Mouse (Mus musculus) skeletal muscle tissue, adult 2 months (tissue): ENCODE measurements at regions not wholly inside any gene's neighbourhood (a gene's known extent, or its start where the extent isn't known, plus 50 kb on each side); places are given as distances from the start of the nearest gene placed in this dataset.

Experiments
- DNase-seq: peaks from one replicate; pipeline ENCODE4 v3.0.0-alpha.2; 2012; ENCODE audit warnings: low read depth, low spot score

DNA sequence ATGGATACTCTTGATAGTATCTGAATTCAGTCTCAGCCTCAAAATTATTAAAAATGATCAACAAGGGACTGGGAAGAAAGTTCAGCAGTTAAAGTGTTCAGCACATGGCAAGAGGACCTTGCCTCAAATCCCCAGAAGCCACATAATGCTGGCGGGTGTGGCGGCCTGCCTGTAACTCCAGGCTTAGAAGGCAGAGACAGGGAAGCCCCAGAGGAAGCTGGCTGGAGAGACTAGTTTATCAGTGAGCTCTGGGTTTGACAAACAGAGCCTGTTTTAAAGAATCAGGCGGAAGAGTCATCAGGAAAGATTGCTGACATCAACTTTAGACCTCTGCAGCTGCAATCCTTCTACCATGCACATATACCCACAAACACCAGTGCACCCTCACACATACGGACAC, 52.1 kb upstream of the Fyn start:
- DNase-seq: peak; percentile 12

GRCm38 (mm10) chr10:39315434-39316174, 53.1 kb upstream of the Fyn start:
- no peak for DNase-seq

DNA sequence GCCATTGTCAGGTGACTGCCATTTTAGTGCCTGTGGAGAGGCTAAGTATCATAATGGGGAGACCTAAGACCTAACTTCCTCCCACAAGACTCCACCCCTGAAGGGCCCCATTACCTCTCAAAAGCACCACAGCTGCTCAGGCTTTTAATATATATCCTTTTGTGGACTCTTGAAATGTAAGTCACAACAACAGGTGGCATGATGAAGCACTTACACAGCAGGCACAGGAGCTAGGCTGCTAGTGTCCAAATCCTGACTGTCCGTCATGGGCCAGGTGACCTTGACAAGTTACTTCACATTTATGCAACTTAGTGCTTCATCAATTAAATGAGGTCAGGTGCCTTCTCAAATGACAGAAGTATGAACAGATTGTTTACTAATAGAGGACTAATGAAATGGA, 57.2 kb upstream of the Fyn start:
- DNase-seq: no peak

- DNase-seq: no peak
These were observed 60.1 kb upstream of the Fyn start for GRCm38 (mm10) chr10:39308535-39308934.

- no peak for DNase-seq
These were observed 75.8 kb upstream of the Fyn start for GRCm38 (mm10) chr10:39292703-39293496.

DNA sequence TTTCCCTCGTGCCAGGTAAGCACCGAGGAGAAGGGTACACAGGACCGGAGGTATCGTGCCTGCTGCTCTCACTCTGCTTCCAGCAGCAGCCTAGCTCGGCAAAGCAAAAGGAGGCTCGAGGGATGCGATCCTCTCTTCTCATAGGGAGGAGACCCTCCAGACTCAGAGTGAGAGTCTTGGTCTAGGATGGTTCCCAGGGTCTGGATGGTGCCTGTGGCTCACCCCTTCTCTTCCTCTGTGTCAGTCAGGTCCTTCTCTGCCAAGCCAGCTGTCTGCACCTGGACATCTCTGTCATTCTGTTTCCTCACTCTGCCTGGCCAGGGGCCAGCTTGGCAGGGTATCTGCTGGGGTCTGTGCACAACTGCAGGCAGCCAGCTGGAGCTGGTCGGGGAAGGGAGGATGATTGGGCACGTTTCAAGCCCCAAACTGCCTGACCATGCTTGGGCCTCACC, 76.9 kb upstream of the Fyn start:
- peak; percentile 28 for DNase-seq

DNA sequence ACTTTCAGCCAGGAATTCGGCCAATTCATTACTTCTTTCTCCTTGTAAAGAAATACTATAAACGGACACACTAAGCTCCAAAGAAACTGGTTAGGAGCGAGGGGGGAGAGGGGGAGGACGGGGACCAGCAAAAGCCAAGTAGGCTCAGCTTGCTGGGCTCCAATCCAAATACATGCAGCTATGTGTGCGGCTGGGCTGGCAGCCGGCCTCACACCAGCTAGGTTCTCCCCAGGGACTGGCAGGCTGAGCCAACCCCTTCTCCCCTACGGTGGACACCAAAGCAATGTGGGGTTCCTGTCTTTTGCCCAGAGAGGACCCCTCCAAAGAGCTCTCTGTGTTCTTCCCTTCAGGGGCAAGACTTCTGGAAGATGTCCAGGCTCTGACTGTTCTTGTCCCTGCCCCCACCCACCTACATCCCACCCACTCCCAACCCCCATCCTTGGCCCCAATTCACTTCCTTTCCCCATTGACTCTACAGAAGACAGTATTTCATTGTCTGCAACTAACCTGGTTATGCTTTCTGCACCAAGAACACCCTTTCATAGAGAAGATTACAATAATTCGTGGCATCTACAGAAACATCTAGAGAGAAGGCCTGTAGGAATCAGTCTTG, 77.4 kb upstream of the Fyn start:
- DNase-seq: peak; percentile 76

GRCm38 (mm10) chr10:39290245-39290644, 78.4 kb upstream of the Fyn start:
- no peak for DNase-seq

GRCm38 (mm10) chr10:39280366-39281000, 88.2 kb upstream of the Fyn start:
- peak; percentile 46 for DNase-seq

DNA sequence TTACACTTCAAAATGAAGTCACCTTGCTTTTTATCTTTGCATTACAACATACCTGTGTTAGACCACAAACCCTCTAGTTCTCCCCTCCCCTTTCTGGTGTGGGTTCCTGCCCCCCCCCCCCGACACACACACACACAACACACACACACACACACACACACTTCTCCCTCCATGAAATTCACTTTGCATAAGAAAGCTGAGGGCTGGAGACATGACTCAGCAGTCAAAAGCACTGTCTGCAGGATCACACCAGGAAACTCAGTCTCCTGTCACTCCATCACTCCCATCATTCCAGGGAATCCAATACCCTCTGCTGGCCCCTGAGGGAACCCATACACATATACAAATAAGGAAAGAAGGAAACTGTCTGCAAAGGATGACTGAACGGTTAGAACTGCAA, 94.5 kb upstream of the Fyn start:
- DNase-seq: no peak

DNA sequence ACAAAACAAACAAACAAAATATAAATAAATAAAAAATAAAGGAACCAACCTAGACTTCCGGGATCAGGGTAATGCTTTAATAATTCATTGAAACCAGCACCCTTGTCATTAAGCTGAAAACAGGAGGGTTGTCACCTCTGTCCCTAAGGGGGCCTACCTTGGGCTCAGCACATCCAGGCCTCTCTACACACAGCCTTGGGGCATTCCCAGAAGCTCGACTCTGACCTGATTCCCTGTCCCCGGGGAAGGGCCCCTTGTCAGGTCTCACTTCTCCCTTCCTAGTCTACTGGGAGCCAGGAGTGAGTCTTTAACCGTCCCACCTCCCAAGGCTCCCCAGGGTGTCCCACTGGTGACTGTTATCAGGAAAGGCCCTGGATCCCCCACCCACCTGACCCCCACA, 95.2 kb upstream of the Fyn start:
- no peak for DNase-seq

DNA sequence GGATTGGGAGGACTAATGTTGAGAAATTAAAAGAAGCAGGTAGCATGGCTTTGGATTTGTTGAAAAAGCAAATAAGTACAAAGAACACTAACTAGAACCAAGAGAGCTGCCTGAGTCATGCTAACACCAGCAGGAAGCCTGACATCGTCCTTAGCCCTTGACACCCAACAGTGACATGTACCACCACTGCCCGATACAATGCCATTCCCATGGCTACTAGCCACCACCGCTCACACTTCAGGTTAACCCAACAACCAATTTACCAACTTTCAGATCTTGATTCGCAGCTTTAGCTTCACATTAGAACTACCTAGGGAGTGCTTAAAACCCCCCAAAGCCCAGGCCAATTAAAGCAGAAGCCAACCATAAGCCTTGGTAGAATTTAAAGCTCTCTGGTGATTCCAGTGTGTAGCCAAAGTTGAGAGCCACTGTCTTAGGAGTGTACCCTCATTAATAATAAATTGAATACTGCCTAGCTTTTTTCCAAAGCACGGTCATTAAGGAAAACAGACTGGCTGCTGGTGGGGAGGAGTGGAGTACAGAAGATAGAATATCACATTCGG, 96.2 kb upstream of the Fyn start:
- DNase-seq: no peak

- DNase-seq: peak; percentile 27
These were observed 98.2 kb upstream of the Fyn start for GRCm38 (mm10) chr10:39270406-39270805.

DNA sequence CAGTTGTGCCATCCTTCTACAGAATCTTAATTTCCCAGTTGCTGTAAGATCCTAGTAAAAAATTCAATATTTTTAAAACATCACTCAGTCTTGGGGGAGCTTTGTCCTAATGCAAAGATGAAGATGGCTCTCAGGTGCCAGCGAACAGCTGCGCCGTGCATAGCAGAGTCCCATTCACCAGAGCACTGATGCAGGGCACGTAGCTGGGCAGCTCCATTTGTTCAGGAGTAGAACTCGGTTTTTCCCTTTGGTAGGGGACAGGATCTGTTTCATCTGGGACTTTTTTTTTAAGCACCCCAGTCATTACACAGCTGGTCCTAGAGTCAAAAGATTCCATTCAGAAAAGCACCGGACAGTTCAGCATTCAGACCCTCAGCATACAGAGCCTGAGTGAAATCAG, 101.4 kb upstream of the Fyn start:
- DNase-seq: no peak

GRCm38 (mm10) chr10:39266482-39266881, 102.2 kb upstream of the Fyn start:
- DNase-seq: peak; percentile 81

- no peak for DNase-seq
These were observed 98.9 kb upstream of the Ccn6 start for GRCm38 (mm10) chr10:39262466-39262865.

GRCm38 (mm10) chr10:39261174-39262145, 97.9 kb upstream of the Ccn6 start:
- DNase-seq: peak; percentile 72

DNA sequence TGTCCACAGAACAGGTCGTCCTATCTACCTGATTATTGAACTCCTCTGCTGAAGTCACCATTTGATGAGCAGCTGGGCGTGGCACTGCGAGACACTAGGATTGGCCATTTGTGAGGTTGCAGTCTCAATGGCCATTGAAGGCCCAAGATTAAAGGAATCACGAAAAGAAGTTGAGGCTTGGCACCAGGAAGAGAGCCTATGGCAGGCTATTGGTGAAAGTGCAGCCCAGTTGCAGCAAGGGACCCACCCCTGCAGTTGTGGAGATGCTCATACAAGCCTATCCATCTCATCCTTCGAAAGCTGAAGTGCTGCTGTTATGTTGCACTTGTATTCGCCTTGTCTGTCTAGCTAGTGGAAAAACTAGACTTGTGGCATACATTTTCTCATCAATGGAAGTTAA, 96.5 kb upstream of the Ccn6 start:
- no peak for DNase-seq

- no peak for DNase-seq
These were observed 94.0 kb upstream of the Ccn6 start for GRCm38 (mm10) chr10:39257371-39258154.

DNA sequence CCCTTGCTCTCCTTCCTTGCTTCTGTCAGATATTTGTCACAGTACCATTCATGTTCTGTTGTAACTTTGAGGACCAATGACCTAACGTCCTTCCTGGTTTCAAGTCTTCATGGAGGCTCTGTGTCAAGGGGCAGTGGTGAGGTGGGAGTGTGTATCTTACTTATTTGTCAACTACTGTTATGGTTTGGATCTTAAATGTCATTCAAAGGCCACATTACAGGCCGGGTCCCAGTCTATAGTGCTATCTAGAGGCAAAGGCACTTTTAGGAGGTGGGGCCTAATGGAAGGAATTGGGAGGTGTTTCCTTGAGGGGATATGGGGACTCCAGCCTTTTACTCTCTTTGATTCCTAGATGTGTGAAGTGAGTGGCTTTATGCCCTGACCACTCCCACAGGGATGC, 91.0 kb upstream of the Ccn6 start:
- no peak for DNase-seq
